Mouse (Mus musculus) left cerebral cortex, adult 18-20 months (tissue): ENCODE data around the gene Mroh2b. TPM values are rescaled to one million over a fixed set of nuclear protein-coding genes. Genes with fewer than 3 reads are reported as not detected.

Source experiments
- DNase-seq, 2 experiments: peaks; one replicate each; pipeline ENCODE4 v3.0.0; 2021 to 2022; ENCODE audit warnings: low spot score in 2 of 2, mixed read lengths in 1 of 2
- long read RNA-seq, 2 experiments: library from polyadenylated mRNA; stranded (forward); transcript quantifications; one replicate each; pipeline ENCODE4 v2.0.0; 2021
- total RNA-seq, 2 experiments: library from RNA; stranded (reverse); gene quantifications; 2 replicates each; pipeline ENCODE4 v1.2.3; 2021

Mroh2b gene
- not detected for total RNA-seq
- long read RNA-seq, experiment 1 = 0 reads
- long read RNA-seq, experiment 2 = 0 reads

GRCm38 (mm10) chr15:4898437-4898836 is at the start of gene Mroh2b:
Gene Mroh2b, plus strand, starts transcription at chr15:4898737.
- DNase-seq = no peak

- no peak for DNase-seq
Measured at GRCm38 (mm10) chr15:4850015-4850414, 48.5 kb upstream of the Mroh2b start.

GRCm38 (mm10) chr15:4894962-4895361 is 3.6 kb upstream of the Mroh2b start:
- no peak for DNase-seq

GRCm38 (mm10) chr15:4934731-4935130 is 36.2 kb downstream of the Mroh2b start:
- DNase-seq = no peak

- DNase-seq = no peak
Measured at GRCm38 (mm10) chr15:4973355-4973754, 74.8 kb downstream of the Mroh2b start.

- DNase-seq = no peak
Measured at GRCm38 (mm10) chr15:5002903-5003302, 104.4 kb downstream of the Mroh2b start.

GRCm38 (mm10) chr15:5003503-5004196 is 105.1 kb downstream of the Mroh2b start:
- DNase-seq = no peak

- DNase-seq = no peak
Measured at GRCm38 (mm10) chr15:5009644-5010107, 111.1 kb downstream of the Mroh2b start.

Other genes starting within 250 kb of the Mroh2b start
- gene C6, start 171.6 kb upstream of the Mroh2b start, total RNA-seq = not detected
- under 1 TPM; 0.35 to 0.74 TPM for gene C7, start 165.0 kb downstream of the Mroh2b start, total RNA-seq
- 1 to 10 TPM; 1.3 to 2.1 TPM for gene Card6, start 209.8 kb downstream of the Mroh2b start, total RNA-seq
- gene Rpl37, start 217.9 kb downstream of the Mroh2b start, total RNA-seq = 100 to 1,000 TPM; 308 to 322 TPM
- 10 to 100 TPM; 20.7 to 21.8 TPM for gene Prkaa1, start 245.1 kb downstream of the Mroh2b start, total RNA-seq